Mouse (Mus musculus) urinary bladder, postnatal 4 days (tissue): ENCODE measurements around the gene Mogs.

ENCODE experiments used
- DNase-seq, 2 experiments: peaks; one replicate each; pipeline ENCODE4 v3.0.0; 2021 to 2022; ENCODE audit warnings: low spot score in 2 of 2

Mogs gene

DNA sequence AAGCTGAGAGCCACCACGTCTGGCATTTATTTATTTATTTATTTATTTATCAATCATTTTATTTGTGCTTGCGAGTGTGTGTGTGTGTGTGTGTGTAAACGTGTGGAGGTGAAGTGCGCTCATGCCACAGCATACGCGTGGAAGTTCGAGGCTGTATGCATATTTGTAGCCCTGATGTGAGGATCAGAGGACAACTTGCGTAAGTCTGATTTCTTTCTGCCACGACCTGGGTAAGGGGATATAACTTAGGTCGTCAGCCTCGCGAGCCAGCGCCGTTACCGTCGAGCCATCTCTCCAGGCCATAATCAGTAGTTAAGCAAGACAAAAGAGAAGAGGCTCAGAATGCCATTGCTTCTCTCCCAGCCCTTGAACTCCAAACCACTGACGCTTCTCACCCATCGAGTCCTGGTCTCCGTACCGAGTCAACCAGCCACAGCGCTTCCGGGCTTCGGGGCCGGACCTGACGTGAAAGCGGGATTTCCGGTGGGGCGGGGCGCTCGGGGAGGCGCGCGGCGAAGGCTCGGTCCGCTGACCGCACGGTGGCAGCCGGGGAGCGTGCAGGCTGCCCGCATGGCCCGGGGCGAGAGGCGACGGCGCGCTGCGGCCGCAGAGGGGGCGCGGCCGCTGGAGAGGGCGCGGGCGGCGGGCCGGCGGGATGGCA, at the start of gene Mogs:
TSS of gene Mogs (plus strand) at position 486 of the 661 bp plus-strand sequence.
- peak; percentile 91 to 97 for DNase-seq

DNA sequence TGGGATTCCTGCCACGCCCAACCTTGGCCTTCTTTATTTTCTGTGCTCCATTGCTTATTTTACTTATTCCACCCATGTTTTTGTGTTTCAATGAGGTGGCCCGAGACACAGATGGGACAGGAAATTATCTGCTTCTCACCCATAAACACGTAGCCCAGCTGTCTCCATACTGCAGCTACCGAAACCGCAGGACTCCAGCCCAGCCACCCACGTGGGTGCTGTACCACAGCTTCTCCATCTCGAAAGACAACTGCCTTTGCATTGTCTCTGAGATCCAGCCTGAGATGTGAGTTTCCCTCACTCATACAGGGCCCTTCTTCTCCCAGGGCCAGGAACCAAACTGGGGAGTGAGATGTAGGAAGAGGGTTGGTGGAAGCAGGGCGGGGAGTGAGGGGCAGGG, 49.3 kb upstream of the Mogs start:
- no peak for DNase-seq

DNA sequence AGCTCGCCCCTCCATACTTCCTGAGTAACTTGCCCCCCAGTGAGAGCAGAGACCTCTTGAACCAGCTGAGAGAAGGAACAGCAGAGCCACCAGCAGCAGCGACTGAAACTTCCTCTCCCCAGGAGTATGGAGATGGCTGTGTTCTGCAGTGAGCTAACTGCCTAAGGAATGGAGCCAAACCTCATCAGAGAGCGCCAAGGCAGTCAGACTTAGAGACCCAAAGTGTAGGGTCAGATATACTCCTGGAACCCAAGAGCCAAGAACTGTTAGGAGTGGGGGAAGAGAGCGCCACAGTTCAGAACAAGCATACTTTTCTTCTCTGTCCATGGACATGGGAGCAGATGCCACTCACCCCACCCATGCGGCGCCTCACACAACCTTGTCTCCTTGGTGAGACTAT, 48.9 kb upstream of the Mogs start:
- DNase-seq: no peak

DNA sequence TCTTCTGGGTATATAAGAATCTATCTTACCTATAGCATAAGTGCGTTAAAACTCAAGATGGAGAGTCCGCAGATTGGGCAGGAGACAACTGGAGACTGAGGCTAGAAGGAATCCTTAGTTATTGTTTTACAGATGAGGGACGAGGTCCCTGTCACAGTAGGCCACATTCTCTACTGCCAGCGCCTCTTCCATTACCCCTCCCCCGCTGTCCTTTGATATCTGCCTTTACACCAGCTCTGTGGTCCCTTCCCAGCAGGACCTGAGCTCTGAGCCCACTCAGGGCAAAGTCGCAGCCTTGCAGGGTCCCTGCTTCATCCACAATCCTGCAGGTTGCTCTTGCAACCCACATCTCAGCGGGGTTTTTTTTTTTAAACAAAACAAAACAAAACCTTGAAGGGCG, 47.1 kb upstream of the Mogs start:
- DNase-seq: no peak

DNA sequence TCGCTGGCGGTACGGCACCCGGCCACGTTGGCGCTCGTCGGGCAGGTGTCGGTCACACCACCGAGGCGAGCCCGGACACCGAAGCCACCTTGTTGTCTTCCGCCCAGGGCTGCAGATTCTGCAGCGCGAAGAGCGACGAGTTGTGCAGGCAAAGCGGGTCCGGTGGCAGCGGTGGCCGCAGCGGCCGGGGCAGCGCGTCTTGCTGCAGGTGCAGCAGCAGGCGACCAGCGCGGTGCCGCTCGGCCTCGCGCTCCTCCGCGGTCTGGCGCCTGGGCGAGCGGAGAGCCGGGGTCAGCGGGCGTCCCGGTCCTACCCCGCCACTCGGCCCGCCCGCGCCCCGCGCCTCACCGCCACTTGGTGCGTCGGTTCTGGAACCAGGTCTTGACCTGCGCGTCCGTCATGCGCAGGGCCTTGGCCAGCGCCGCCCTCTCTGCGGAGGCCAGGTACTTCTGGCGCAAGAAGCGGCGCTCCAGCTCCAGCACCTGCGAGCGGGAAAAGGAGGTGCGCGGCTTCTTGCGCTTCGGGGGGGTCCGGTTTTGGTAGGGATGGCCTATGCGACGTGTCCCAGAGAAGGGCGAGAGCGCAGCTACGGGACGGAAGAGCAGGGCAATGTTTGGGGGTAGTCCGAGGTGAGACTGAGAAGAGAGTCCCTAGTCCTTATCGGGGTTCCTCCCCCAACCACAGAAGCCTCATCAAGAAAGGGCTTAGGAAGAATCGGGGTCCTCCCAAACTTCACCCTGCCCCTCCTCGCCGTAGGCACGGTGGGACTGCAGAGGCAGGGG, 46.4 kb upstream of the Mogs start:
- DNase-seq: no peak

DNA sequence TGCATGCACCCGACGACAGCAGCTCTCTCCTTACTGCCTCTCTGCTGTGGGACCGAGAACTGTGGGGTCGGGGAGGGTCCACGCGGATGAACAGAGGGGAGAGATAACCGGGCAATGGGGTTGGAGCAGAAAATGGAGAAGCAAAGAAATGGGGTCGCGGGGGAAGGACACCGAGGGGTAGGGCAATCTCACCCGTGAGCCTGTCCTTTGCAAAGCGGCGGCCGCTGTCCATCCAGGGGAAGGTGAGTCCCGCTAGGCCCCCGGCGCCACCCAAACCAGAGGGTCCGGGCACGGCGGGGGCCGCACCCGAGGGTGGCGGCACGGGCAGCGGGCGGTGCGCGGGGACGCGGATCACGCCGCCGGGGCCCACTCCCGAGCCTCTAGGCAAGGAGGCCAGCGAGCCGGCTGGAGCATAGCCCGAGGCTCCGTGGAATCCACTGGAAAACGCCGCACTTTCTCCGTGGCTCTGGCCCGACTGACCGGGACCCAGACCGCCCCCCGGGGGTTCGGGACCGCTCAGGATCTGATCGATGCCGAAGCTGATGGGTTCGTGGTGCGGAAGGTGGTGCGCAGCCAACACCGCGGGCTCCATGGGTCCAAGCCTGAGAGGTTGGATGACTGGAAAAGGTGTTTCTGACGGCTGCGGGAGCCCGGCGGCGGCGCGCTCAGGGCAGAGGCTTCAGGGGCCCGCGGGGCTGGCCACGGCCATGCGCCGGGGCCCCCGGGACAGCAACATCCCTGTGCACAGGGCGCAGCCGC, 45.6 kb upstream of the Mogs start:
- DNase-seq: no peak

DNA sequence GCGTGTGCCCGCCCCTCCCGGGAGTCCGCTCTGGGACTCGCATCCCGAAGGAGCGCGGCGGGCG, 45.2 kb upstream of the Mogs start, which contains the start of gene Tlx2:
TSS of gene Tlx2 (minus strand) at position 47 of the 64 bp plus-strand sequence.
- no peak for DNase-seq

DNA sequence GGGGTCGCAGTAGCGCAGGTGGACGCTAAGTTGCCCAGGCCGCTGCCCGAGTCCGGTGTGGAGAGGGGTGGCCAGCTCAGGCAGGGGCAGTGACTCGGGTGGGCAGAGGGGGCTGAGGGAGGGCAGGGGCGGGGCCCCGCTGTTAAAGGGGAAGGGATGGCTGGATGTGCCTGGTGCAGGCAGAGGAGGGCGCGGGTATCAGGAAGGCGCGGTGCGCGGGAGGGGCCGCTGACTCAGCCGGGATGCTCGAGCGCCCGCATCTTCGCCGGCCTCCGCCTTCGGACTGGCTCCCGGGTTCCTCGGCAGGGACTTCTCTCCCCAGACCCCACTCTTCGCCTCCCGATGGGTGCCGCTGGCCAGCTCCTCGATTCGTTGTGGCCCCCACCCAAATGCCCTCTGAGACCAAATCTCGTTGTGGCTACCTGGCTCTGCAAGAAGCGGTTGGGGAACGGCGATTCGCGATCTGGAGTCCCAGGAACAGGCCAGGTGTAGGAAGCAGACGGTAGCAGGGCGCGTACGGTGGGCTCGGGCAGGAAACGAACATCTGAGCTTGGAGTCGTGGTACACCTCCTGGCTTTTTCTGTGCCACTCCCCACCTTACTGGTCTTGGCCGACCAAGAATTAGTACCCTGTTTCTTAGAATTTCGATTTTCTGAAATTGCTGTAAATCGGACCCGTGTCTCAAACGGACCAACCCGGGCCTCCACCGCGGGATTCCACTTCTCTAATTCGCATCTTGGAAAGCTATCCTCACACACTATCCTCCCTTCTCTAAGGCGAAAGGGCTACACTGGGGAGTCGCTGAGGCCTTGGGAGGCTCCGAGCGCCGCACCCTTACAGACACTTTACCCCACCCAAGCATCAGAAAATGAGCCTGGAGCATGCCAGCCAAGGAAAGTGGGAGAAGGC, 44.7 kb upstream of the Mogs start:
- no peak for DNase-seq

DNA sequence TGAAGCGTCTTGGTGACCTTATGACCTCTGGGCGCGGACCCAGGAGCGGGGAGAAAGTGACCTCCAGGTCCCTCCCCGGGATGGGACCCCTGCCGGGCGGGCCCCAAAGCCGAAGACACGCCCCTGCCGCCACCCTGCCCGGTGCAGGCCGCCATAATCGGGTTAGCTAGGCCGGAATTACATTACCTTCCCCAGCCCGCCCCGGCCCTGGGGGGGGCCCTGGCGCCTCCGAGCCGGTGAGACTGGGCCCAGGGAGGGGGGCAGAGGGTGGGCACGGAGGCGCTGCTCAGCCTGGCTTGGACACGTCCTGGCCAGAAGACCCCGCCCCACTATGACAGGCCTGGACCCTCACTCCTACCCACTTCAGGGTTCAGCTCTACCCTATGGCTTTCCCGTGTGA, 44.1 kb upstream of the Mogs start:
- no peak for DNase-seq

DNA sequence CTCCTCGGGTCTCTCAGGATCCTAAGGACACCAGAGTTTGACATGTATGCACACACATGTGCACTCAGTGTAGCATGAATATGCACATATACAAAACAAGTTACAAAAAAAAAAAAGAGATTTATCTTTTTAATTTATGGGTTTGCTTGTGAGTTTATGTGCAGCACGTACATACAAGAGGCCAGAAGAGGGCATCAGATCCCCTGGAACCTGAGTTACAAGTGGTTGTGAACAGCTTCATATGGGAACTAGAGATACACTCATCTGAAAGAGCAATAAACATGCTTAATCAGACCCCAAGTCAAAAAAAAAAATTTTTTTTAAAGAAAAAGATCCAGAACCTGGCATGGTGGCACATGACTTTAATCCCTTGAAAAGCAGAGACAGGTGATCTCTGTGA, 40.3 kb upstream of the Mogs start:
- no peak for DNase-seq

DNA sequence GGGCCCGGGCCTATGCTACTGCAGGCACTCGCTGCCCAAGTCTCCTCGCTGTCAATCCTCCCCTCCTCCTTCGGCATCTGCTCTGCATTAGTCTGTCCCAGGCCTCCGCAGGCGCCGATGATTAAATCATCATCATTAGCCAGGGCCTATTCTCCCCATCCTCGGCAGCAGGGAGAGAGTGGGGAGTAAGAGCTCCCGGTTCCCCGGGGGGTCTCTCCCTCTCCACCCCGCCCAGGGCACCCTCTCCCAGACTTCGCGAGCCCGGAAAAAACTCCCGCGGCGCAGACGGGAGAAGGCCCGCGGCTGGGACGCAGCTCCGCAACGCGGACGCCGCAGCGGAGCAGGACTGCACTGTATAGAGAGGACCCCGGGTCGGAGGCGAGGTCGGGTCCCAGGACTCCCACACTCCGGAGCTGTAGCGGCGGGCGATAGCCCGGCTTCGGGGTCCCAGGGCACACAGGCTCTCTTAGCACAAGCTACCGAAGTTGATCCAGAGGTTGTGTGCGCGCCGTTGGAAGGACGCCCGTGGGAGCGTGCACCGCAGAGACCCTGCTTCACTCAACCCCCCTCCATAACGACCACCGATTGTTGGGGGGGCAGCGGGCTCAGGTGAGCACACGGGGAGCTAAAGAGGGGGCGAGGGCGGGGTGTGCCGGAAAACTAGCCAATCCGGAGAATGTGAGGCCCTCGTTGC, 37.5 kb upstream of the Mogs start, which contains the start of gene Pcgf1:
TSS of gene Pcgf1 (plus strand) at position 240 of the 694 bp plus-strand sequence.
- peak in 1 of 2 experiments; percentile 53 for DNase-seq

DNA sequence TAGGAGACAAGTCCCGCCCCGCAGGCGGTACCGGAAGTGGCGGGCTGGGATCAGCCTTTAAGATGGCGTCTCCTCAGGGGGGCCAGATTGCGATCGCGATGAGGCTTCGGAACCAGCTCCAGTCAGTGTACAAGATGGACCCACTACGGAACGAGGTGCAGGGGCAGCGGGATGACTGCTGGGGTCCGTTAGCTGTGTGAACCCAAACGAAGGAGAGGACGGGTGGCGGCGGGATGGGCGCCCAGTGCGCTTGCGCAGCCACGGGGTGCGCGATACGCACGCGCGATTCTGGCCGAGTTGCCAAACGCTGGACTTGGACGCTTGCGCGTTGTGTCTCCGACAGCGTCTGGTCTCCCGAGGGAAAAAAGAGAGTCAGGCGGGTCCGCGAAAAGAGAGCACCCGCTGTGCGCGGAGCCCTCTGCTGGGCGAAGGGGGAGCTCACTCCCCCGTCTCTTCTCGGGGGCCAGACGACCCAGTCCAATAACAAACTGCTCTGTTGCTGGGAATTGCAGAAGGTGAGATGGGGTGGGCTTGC, 36.9 kb upstream of the Mogs start:
- DNase-seq: peak; percentile 96 to 99

DNA sequence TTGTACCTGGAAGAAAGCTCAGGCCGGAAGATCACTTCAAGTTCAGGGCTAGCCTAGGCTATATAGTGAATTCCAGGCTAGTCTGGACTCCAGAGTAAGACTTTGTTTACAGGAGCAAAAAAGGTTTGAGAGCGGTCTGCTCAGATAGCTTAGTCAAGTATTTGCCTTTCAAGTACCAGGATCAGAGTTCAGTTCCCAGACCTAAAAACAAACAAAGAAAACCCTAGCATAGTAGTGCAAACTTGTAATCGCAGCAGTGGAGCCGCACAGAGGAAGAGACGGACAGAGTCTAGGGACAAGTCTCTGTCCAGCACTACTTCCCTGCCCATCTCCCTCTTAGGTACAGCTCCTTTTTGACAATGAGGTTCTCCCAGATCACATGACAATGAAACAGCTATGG, 35.1 kb upstream of the Mogs start:
- no peak for DNase-seq

DNA sequence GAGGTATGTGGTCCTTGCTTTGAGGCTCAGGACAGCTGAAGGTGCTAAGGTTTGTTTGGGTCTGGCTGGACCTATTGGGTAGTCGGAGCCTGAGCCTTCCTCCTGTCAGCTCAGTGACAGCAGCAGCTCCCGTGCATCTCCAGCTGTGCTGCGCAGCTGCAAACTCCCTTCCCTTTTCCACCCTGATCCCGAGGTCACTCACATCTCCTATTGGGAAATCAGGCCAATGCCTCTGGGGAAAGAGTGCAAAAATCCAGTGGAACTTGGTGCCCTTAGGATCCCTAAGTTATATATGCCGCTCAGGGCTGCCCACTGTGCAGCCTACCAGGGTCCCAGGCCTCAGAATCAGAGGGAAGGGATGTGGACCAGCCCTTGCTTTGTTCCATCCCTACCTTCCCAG, 31.8 kb upstream of the Mogs start:
- DNase-seq: no peak

DNA sequence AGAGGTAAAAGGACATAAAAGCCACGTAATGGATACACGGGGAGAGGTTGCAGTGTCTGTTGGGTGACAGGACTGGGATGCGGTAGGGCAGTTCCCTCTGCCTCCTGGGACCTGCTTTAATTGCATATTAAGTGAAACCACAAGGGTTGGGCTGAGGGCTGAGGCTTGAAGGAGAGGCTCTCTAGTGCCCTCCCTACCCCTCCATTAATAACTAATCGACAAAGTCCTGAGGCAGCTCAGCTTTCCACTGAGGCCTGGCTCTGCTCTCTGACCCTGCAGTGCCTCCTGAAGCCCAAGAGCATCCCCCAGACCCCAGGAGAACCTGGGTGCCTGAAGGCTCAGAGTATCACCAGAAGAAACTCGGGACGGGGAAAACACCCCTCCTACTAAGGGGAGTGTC, 30.8 kb upstream of the Mogs start:
- no peak for DNase-seq

DNA sequence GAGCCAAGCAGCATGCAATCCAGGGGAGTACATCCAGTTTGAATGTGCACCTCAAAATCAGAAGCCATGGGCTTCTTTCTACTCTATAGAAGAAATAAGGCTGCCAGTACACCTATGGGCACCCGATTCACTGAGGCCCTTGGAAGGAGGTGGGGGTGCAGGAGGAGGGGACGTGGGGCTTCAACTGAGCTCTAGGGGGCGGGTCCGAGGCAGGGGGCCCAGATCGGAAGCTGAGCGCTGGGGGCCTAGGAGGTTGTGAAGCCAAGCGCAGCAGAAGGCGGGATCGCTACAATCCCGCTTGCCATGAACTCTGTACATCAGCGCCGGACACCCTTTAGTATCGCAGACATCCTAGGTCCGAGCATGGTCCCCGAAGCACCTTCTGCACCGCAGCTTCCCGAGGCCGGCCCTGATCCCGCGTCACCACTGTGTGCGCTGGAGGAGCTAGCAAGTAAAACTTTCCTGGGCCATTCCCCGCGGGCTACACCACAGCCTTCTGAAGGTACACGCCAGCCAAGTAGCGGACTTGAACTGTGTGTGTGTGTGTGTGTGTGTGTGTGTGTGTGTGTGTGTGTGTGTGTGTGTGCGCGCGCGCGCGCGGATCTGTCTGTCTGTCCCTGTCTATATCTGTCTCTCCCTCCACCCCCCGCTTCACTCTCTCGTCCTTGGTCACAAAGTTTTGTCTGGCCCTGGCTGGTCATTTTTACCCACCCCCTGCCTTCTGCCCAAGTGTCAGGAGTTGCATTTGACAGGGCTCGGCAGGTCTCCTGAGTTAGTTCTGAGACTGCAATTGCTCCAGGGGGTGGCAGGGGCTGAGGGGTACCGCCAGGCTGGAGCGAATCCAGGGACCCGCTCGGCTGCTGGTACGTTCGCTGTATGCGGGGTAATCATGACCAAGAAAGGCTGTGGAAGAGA, 28.9 kb upstream of the Mogs start, which contains the start of gene Lbx2:
TSS of gene Lbx2 (plus strand) at position 247 of the 915 bp plus-strand sequence.
- no peak for DNase-seq

DNA sequence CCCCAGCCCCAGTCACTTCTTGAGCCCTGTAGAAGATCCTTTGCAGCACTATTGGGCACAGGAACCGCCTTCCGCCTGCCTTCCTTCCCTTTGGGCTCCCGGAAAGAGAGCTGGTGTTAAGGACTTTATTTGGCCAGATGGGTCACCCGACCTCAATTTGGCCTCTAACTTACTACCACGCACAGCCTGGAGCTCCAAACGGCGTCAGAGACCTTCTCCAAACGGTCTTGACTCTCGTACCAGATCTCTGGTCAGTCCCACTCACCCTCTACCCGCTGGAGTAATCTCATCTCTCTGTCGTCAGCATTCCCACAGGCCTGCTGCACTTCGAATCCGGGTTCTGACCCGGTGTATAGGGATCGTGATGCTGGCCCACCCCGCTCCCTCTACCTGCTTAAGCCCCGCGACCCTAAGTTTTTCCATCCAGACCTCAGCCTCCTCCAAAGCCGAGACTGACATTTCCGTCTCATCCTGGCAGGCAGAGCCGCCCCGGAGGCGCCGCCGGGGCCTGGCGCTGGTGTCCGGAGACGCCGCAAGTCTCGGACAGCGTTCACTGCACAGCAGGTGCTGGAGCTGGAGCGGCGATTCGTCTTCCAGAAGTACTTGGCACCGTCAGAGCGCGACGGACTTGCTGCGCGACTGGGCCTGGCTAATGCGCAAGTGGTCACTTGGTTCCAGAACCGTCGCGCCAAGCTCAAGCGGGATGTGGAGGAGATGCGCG, 27.9 kb upstream of the Mogs start:
- no peak for DNase-seq

DNA sequence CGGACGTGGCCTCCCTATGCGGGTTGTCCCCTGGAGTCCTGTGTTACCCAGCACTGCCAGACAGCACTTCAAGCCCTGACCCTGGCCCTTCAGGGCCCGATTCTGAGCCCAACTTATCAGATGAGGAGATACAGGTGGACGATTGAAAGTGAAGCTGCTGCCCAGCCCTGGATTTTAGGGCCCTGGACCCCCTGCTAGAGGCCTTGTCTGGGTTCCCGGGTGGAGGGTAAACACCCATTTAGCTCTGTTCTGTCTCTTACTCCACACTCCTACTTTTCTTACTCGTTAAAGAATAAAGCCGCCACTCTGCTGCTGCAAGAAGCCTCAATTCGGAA, 27.4 kb upstream of the Mogs start:
- DNase-seq: no peak

DNA sequence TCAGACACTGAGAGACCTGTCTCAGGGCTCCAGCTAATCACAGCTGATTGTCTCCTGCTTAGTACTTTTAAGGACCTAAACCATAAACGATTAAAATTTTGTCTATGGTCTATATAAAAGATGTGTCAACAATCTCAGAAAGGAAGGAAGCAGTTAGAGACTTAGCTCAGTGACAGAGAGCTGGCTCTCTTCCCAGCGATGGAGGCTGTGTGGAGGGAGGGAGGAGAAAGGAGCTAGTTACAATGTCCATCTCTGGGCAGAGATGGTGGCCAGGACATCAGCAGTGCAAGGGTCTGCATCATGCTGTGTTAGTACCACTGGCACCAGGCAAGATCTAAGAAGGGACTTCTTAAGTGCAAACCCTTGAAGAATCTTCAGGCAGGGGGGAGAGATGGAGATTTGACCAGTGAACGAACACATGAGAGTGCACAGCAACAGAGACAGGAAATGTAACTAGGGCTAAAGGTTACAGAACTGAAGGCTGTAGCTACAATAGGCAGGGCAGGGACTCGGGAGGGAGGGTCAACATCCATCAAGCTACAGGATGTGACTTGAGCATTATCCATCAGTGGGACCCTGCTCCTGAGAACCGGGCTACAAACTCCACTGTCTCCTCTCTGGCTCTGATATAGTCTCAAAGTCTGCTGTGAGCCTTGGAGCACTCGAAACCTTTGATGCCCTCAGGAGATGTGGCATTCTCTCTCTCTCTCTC, 22.7 kb upstream of the Mogs start:
- DNase-seq: no peak
